Mouse (Mus musculus) lung, embryonic 14.5 days (tissue): ENCODE measurements around the gene Rnf111. TPM values are rescaled to one million over a fixed set of nuclear protein-coding genes. Genes with fewer than 3 reads are reported as not detected.

Experiments used
- ATAC-seq: fragments of 200-750 bp; cut with Nextera tagmentation; 2 replicates; pipeline ENCODE4 v1.8.0; 2017; ENCODE audit warnings: mild to moderate bottlenecking, moderate TSS enrichment, moderate library complexity; ENCODE audit not compliant: insufficient read depth
- DNase-seq: peaks from one replicate; pipeline ENCODE4 v3.0.0-alpha.2; 2015
- H3K27ac ChIP-seq: fragments of 300-500 bp; sonication (generic); 2 replicates; pipeline ENCODE4 v1.5.1; 2014; ENCODE audit warnings: low read depth, mild to moderate bottlenecking, moderate library complexity
- H3K27me3 ChIP-seq: fragments of 300-500 bp; sonication (generic); 2 replicates; pipeline ENCODE4 v1.6.1; 2014; ENCODE audit warnings: low read length, control low read depth; ENCODE audit not compliant: insufficient read depth
- H3K36me3 ChIP-seq: fragments of 300-500 bp; sonication (generic); 2 replicates; pipeline ENCODE4 v1.6.1; 2014; ENCODE audit warnings: control low read depth; ENCODE audit not compliant: insufficient read depth
- H3K4me1 ChIP-seq: fragments of 300-500 bp; sonication (generic); 2 replicates; pipeline ENCODE4 v1.6.1; 2014; ENCODE audit warnings: antibody characterized with exemption, control low read depth; ENCODE audit not compliant: insufficient read depth
- H3K4me2 ChIP-seq: fragments of 300-500 bp; sonication (generic); 2 replicates; pipeline ENCODE4 v1.6.1; 2014; ENCODE audit warnings: mild to moderate bottlenecking
- H3K4me3 ChIP-seq: fragments of 300-500 bp; sonication (generic); 2 replicates; pipeline ENCODE4 v1.5.1; 2014; ENCODE audit warnings: low read depth, low read length
- H3K9ac ChIP-seq: fragments of 300-500 bp; sonication (generic); 2 replicates; pipeline ENCODE4 v1.6.1; 2014
- H3K9me3 ChIP-seq: fragments of 300-500 bp; sonication (generic); 2 replicates; pipeline ENCODE4 v1.6.1; 2016; ENCODE audit warnings: low read depth, low read length, control low read depth
- CTCF ChIP-seq: IDR thresholded peaks from 2 replicates; pipeline ENCODE4 v1.5.1; 2016; ENCODE audit warnings: antibody characterized with exemption, low read depth
- WGBS: fragments of 180-500 bp; shearing (Covaris S2); extraction: QIAGEN DNeasy Blood & Tissue Kit; methylation state at CpG from one replicate; pipeline ENCODE4 v1.1.7; 2014; 5-methylcytosine and 5-hydroxymethylcytosine counted together
- polyA plus RNA-seq: library from polyadenylated mRNA; unstranded; fragments of >200 nt; fragmentation: Nextera tagmentation; extraction: Ambion mirVana; gene quantifications from 2 replicates; pipeline ENCODE4 v1.2.1, GENCODE M21; 2014

Rnf111 gene
- polyA plus RNA-seq, 1 experiment from 2014 or later: 28.5 TPM

DNA sequence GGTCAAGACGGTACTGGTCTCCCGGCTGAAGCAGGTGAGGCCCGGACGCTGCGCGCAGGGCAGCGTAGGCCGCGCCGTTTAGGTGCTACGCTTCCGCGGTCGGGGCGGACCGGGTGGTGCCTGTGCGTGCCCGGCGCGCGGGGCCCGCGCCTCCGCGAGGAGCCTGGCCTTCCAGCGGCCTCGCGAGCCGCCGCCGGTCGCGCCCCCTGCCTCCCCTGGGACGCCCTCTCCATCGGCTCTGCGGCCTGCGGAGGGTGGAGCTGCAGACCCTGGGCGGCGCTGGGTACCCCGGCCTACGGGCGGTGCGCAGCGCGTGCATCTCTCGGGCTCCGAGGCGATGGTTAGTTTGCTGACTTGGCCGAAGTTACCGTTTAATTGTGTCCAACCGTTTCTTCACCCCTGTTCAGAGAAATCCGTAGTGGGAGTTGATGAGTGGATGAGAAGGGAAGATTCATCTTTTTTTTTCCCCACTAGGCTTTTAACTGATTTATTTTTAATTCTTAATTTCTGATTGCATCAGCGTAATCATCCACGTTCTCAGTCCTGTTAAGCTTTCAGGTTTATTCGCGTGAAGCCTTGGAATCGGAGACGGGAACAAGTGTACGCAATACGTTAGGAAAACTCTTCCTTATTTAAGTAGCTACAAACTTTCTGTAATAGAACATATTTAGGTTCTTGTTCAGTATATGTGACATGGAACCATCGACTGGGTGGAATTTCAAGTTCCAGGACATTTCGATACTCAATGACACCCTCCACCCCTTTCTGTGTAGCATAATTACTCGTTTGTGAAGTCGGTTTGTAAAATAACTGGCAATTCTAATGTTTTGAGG lies 39.7 kb upstream of the Rnf111 start:
- Histone ChIP-seq H3K9me3 (no peaks in the 10 kb centered on the region), H3K4me1 (peaks cover 4% of the 10 kb centered on the region; the same call in 1 of the 2 replicates), H3K9ac (peak overlapping the region; percentile 97), H3K4me2 (peak overlapping the region; percentile 91), H3K27ac (peak overlapping the region; percentile 99), H3K27me3 (no peaks in the 10 kb centered on the region), H3K4me3 (peak overlapping the region; percentile 92), H3K36me3 (peaks cover 9% of the 10 kb centered on the region; the same call in 1 of the 2 replicates)
- no peak for TF ChIP-seq CTCF
- DNase-seq: peak; percentile 75
- peak; percentile 86 for ATAC-seq
- under 1% methylated on average over 64 of the region's 64 CpGs for WGBS

- peak; percentile 100 for DNase-seq
- peak; percentile 96 for ATAC-seq
- no peaks in the 10 kb centered on the region for H3K9me3 ChIP-seq
- H3K27ac ChIP-seq: peak within 1 kb of the TSS; percentile 99
- WGBS: under 1% methylated on average over 70 of the region's 75 CpGs
- peaks cover 4% of the 10 kb centered on the region; the same call in 1 of the 2 replicates for H3K4me1 ChIP-seq
- H3K27me3 ChIP-seq: no peaks in the 10 kb centered on the region
- peak within 1 kb of the TSS; percentile 92 for H3K4me3 ChIP-seq
- no peak for TF ChIP-seq CTCF
- H3K4me2 ChIP-seq: peak within 1 kb of the TSS; percentile 91
- H3K9ac ChIP-seq: peak within 1 kb of the TSS; percentile 97
- H3K36me3 ChIP-seq: 0 out of 2 replicates have a peak, but pooled peaks cover 4% of the 10 kb centered on the region
These were observed 38.9 kb upstream of the Rnf111 start, which contains the start of gene Sltm for GRCm38 (mm10) chr9:70542305-70543041. TSS of gene Sltm (plus strand) at chr9:70542754.

DNA sequence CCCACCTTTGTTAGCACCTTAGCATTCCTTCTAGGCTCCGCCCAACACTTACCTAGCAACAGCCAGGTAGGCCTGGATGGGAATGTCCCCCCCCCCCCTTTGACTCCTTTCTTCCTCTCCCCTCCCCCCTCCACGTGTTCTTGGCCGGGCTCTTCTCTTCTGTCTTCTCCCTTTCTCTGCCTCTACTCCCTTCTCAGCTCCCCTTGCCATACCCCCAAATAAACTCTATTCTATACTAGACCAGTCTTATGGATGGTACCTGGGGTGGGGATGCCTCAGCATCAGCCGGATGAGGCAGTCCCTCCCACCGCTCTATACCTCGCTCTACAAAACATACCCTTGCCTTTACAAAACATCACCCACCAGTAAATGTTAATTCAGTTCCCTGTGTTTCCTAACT lies 38.1 kb upstream of the Rnf111 start:
- H3K4me2 ChIP-seq: peak overlapping the region; percentile 91
- H3K4me3 ChIP-seq: peak overlapping the region; percentile 92
- peak overlapping the region; percentile 97 for H3K9ac ChIP-seq
- peaks cover 4% of the 10 kb centered on the region; the same call in 1 of the 2 replicates for H3K4me1 ChIP-seq
- H3K36me3 ChIP-seq: 0 out of 2 replicates have a peak, but pooled peaks cover under 1% of the 10 kb centered on the region
- H3K9me3 ChIP-seq: no peaks in the 10 kb centered on the region
- 5% methylated on average over 6 of the region's 6 CpGs for WGBS
- no peak for TF ChIP-seq CTCF
- no peak overlapping the region; the same call in 1 of the 2 replicates for H3K27ac ChIP-seq
- no peak for ATAC-seq
- DNase-seq: peak; percentile 14
- H3K27me3 ChIP-seq: no peaks in the 10 kb centered on the region

DNA sequence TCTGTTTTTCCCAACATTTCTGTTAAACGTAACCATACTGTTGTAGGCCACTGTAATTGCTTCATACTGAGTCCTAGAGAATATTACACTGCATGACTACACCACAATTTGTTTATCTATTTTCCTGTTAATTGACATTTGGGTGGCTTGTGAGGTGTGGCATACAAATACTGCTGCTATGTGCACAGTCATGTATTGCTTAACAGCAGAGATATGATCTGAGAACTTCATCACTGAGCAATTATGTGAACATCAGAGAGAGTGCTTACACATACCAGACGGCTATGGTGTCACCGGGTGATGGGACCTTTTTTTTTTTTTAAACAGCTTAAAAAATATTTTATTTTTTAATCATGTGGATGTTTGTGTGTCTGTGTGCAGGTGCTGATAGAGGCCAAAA lies 29.8 kb upstream of the Rnf111 start:
- H3K9me3 ChIP-seq: no peaks in the 10 kb centered on the region
- WGBS: 59% methylated on average over 3 of the region's 3 CpGs
- no peak overlapping the region for H3K4me2 ChIP-seq
- H3K9ac ChIP-seq: no peak overlapping the region
- ATAC-seq: no peak
- no peak for TF ChIP-seq CTCF
- H3K36me3 ChIP-seq: no peaks in the 10 kb centered on the region
- H3K4me1 ChIP-seq: no peaks in the 10 kb centered on the region
- no peaks in the 10 kb centered on the region for H3K27me3 ChIP-seq
- DNase-seq: no peak
- H3K4me3 ChIP-seq: no peak overlapping the region
- no peak overlapping the region for H3K27ac ChIP-seq

- no peaks in the 10 kb centered on the region for H3K27me3 ChIP-seq
- WGBS: 82% methylated on average over 7 of the region's 7 CpGs
These were observed 20.8 kb upstream of the Rnf111 start for GRCm38 (mm10) chr9:70524366-70524765.

DNA sequence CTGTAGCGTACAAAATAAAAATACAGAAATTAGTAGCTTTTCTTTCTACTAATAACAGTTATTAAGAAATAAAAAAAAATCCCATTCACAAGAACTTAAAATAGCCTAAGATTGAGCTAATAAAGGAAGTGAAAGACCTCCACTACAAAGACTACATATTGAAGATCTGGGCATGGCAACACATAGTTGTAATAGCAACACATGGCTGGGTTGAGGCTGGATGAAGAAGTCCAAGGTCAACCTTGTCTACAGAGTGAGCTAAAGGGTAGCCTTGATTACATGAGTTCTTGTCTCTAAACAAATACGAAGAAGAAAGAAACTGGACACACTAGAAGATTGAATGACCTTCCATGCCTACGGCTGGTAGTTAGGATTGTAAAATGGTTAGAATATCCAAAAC lies 20.3 kb upstream of the Rnf111 start:
- TF ChIP-seq CTCF: no peak
- no peak overlapping the region for H3K27ac ChIP-seq
- H3K4me1 ChIP-seq: no peaks in the 10 kb centered on the region
- no peaks in the 10 kb centered on the region for H3K27me3 ChIP-seq
- no peak overlapping the region for H3K4me3 ChIP-seq
- ATAC-seq: no peak
- H3K9ac ChIP-seq: no peak overlapping the region
- H3K9me3 ChIP-seq: no peaks in the 10 kb centered on the region
- 92% methylated on average over 3 of the region's 3 CpGs for WGBS
- DNase-seq: no peak
- H3K4me2 ChIP-seq: no peak overlapping the region
- H3K36me3 ChIP-seq: no peaks in the 10 kb centered on the region

More at GRCm38 (mm10) chr9:70524366-70524765, 20.8 kb upstream of the Rnf111 start:
- TF ChIP-seq CTCF: no peak
- H3K9ac ChIP-seq: no peak overlapping the region
- H3K4me3 ChIP-seq: no peak overlapping the region
- DNase-seq: no peak
- no peak for ATAC-seq
- no peak overlapping the region for H3K4me2 ChIP-seq
- H3K36me3 ChIP-seq: no peaks in the 10 kb centered on the region
- no peak overlapping the region for H3K27ac ChIP-seq
- no peaks in the 10 kb centered on the region for H3K4me1 ChIP-seq
- H3K9me3 ChIP-seq: no peaks in the 10 kb centered on the region

GRCm38 (mm10) chr9:70520651-70521050 lies 17.1 kb upstream of the Rnf111 start:
- no peak for ATAC-seq
- H3K4me2 ChIP-seq: no peak overlapping the region

More at GRCm38 (mm10) chr9:70520651-70521050, 17.1 kb upstream of the Rnf111 start:
- 79% methylated on average over 3 of the region's 3 CpGs for WGBS
- H3K9me3 ChIP-seq: no peaks in the 10 kb centered on the region
- no peaks in the 10 kb centered on the region for H3K36me3 ChIP-seq
- H3K4me3 ChIP-seq: no peak overlapping the region
- H3K27me3 ChIP-seq: no peaks in the 10 kb centered on the region
- DNase-seq: no peak
- H3K27ac ChIP-seq: no peak overlapping the region
- no peaks in the 10 kb centered on the region for H3K4me1 ChIP-seq
- H3K9ac ChIP-seq: no peak overlapping the region
- no peak for TF ChIP-seq CTCF
